In genomic region chr9:121785261-121785660, GRCm38 (mm10) we compare ENCODE assay signal across 26 mouse cellular contexts. TPM values are rescaled to one million over a fixed set of nuclear protein-coding genes. Genes with fewer than 3 reads are reported as not detected.
"Had no signal": no experiment of that assay in that cellular context is flagged by ENCODE, and none has a peak within 500 bp of the region (broad histone marks: within the 10 kb centered on the region; RNA-seq: fewer than 3 reads in every experiment).

No protein-coding gene starts in this region.

- H3K4me2 ChIP-seq: heart, embryonic 11.5 days; heart, embryonic 13.5 days; heart, embryonic 15.5 days; hindbrain, embryonic 13.5 days; hindbrain, embryonic 15.5 days; kidney, embryonic 15.5 days; limb, embryonic 12.5 days; liver, embryonic 11.5 days; liver, embryonic 13.5 days; liver, embryonic 15.5 days had no signal

- DNase-seq: gastrocnemius, postnatal 10 days; gastrocnemius, postnatal 36 days; heart, adult 11 months; heart, adult 2 months; heart, postnatal 14 days; heart, postnatal 36 days; kidney, adult 11 months; kidney, adult 2 months; kidney, adult 9 months; kidney, postnatal 25 days; kidney, postnatal 4 days; liver; liver, embryonic 13.5 days had no signal

- H3K36me3 ChIP-seq: heart, embryonic 13.5 days; heart, embryonic 15.5 days; hindbrain, embryonic 13.5 days; hindbrain, embryonic 15.5 days; kidney, embryonic 15.5 days; limb, embryonic 10.5 days; limb, embryonic 12.5 days; liver, embryonic 13.5 days; liver, embryonic 15.5 days had no signal

- H3K4me3 ChIP-seq: heart, adult 2 months; heart, embryonic 13.5 days; heart, embryonic 15.5 days; hindbrain, embryonic 13.5 days; hindbrain, embryonic 15.5 days; kidney, embryonic 15.5 days; layer of hippocampus, adult 2 months; limb, embryonic 10.5 days; limb, embryonic 12.5 days; liver, embryonic 13.5 days; liver, embryonic 15.5 days had no signal

- H3K27me3 ChIP-seq: liver, embryonic 13.5 days; liver, embryonic 15.5 days had no signal

RNA-seq across cellular contexts. Expression of gene Hhatl, which starts 7.0 kb away (rescaled TPM):
- polyA plus RNA-seq: hindbrain, embryonic 11.5 days; hindbrain, embryonic 13.5 days; limb, embryonic 10.5 days; liver, embryonic 11.5 days had no signal

RNA-seq across cellular contexts. Expression of gene Klhl40, which starts 7.9 kb away (rescaled TPM):
- polyA plus RNA-seq: kidney, postnatal 0 days; liver, embryonic 11.5 days had no signal

RNA-seq across cellular contexts. Expression of gene Ccdc13, which starts 54.0 kb away (rescaled TPM):
- polyA plus RNA-seq: heart, embryonic 13.5 days; heart, embryonic 15.5 days; liver, embryonic 13.5 days; liver, embryonic 15.5 days had no signal
